Mouse (Mus musculus) layer of hippocampus, adult 9-11 months (tissue): ENCODE measurements around the gene Olfm1.

Experiments used
- DNase-seq: peaks from one replicate; pipeline ENCODE4 v3.0.0; 2022

Gene Olfm1

GRCm38 (mm10) chr2:28204677-28205466 is 12.1 kb downstream of the Olfm1 start:
- no peak for DNase-seq

GRCm38 (mm10) chr2:28205467-28205805 is 12.6 kb downstream of the Olfm1 start:
- peak; percentile 78 for DNase-seq

- DNase-seq: no peak
Observed at GRCm38 (mm10) chr2:28205870-28206421, 13.2 kb downstream of the Olfm1 start.

GRCm38 (mm10) chr2:28206472-28206871 is 13.7 kb downstream of the Olfm1 start:
- no peak for DNase-seq

GRCm38 (mm10) chr2:28207200-28207750 is 14.5 kb downstream of the Olfm1 start:
- DNase-seq: no peak

- DNase-seq: no peak
Observed at GRCm38 (mm10) chr2:28208130-28208745, 15.4 kb downstream of the Olfm1 start.

GRCm38 (mm10) chr2:28209211-28209610 is 16.4 kb downstream of the Olfm1 start:
- no peak for DNase-seq

- DNase-seq: no peak
Observed at GRCm38 (mm10) chr2:28209653-28210052, 16.9 kb downstream of the Olfm1 start.

GRCm38 (mm10) chr2:28210273-28210672 is 17.5 kb downstream of the Olfm1 start:
- DNase-seq: no peak

- DNase-seq: no peak
Observed at GRCm38 (mm10) chr2:28211531-28212281, 18.9 kb downstream of the Olfm1 start.

GRCm38 (mm10) chr2:28212911-28213310 is 20.1 kb downstream of the Olfm1 start:
- DNase-seq: no peak

GRCm38 (mm10) chr2:28216211-28216775 is 23.5 kb downstream of the Olfm1 start:
- no peak for DNase-seq

GRCm38 (mm10) chr2:28217783-28218182 is 25.0 kb downstream of the Olfm1 start:
- no peak for DNase-seq

- DNase-seq: no peak
Observed at GRCm38 (mm10) chr2:28218651-28219356, 26.0 kb downstream of the Olfm1 start.

- DNase-seq: no peak
Observed at GRCm38 (mm10) chr2:28219625-28220024, 26.8 kb downstream of the Olfm1 start.

- no peak for DNase-seq
Observed at GRCm38 (mm10) chr2:28221803-28222202, 29.0 kb downstream of the Olfm1 start.

- DNase-seq: peak; percentile 65
Observed at GRCm38 (mm10) chr2:28224819-28225218, 32.0 kb downstream of the Olfm1 start.

- peak; percentile 77 for DNase-seq
Observed at GRCm38 (mm10) chr2:28225906-28226305, 33.1 kb downstream of the Olfm1 start.

- no peak for DNase-seq
Observed at GRCm38 (mm10) chr2:28226971-28227370, 34.2 kb downstream of the Olfm1 start.

- DNase-seq: no peak
Observed at GRCm38 (mm10) chr2:28227589-28228191, 34.9 kb downstream of the Olfm1 start.

- no peak for DNase-seq
Observed at GRCm38 (mm10) chr2:28228364-28228763, 35.6 kb downstream of the Olfm1 start.

- DNase-seq: no peak
Observed at GRCm38 (mm10) chr2:28235129-28235528, 42.3 kb downstream of the Olfm1 start.
